Mouse (Mus musculus) testis, adult 2 months (tissue): Measurements from ENCODE around the gene S100a16.

ENCODE experiments used
- CTCF ChIP-seq: fragments of 200-500 bp; IDR thresholded peaks from 2 replicates; pipeline ENCODE4 v1.5.1; 2012; ENCODE audit warnings: low read depth, mild to moderate bottlenecking, inconsistent platforms, low read length, moderate library complexity; ENCODE audit not compliant: control insufficient read depth, insufficient read depth, insufficient replicate concordance
- POLR2A ChIP-seq: fragments of 200-500 bp; IDR thresholded peaks from 2 replicates; pipeline ENCODE4 v1.6.1; 2012; ENCODE audit warnings: low read depth, mild to moderate bottlenecking, inconsistent platforms, low read length, moderate library complexity; ENCODE audit not compliant: control insufficient read depth

- no peak for TF ChIP-seq CTCF
- TF ChIP-seq POLR2A, result no peak
These were observed 5.3 kb upstream of the S100a16 start for GRCm38 (mm10) chr3:90531713-90532112.
